In the genomic region with DNA sequence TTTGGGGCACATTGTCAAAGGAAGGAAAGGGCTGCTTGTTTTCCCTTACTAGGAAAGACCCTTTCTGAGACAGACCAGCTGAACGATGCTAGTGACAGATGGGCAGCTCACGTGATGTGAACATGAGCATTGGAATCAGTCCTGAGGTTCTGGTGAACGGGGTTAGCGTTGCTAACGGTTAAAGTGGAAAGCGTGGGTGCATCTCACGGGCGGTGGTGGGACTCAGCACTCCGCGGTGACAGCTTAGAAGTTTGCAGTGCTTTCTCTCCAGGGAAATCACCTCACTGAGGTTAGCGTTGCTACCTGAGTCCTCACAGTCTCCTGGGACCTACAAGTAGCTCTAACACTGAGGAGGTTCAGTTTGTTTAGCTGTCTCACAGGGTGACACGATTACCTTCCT, we compare ENCODE assay signal across 10 mouse cellular contexts. TPM values are rescaled to one million over a fixed set of nuclear protein-coding genes. Genes with fewer than 3 reads are reported as not detected.
DNase-seq lines count a peak whose midpoint lies in the region; ATAC-seq lines count a peak whose summit lies in the region.
"Had no signal": no experiment of that assay in that cellular context is flagged by ENCODE, and none has a peak within 500 bp of the region (broad histone marks: within the 10 kb centered on the region; RNA-seq: fewer than 3 reads in every experiment).

No protein-coding gene starts in this region.

- H3K27me3 ChIP-seq in embryonic facial prominence, embryonic 14.5 days (replicated peaks; ENCODE audit: control insufficient read depth, insufficient read depth, low read length), result no peaks in the 10 kb centered on the region
- no peaks in the 10 kb centered on the region for H3K27me3 ChIP-seq in embryonic facial prominence, embryonic 10.5 days (replicated peaks; ENCODE audit: low read depth, poor library complexity, severe bottlenecking)
- H3K27me3 ChIP-seq: lung, embryonic 15.5 days had no signal

- H3K9me3 ChIP-seq in embryonic facial prominence, embryonic 14.5 days (ENCODE audit: control insufficient read depth, low read length), result no peaks in the 10 kb centered on the region
- H3K9me3 ChIP-seq in embryonic facial prominence, embryonic 10.5 days, result no peaks in the 10 kb centered on the region
- H3K9me3 ChIP-seq: lung, embryonic 15.5 days had no signal

- peaks cover 10% of the 10 kb centered on the region; the same call in 1 of the 2 replicates for H3K4me1 ChIP-seq in embryonic facial prominence, embryonic 14.5 days (ENCODE audit: control insufficient read depth, insufficient read depth, low read length)
- peaks cover 18% of the 10 kb centered on the region for H3K4me1 ChIP-seq in embryonic facial prominence, embryonic 10.5 days

- H3K4me2 ChIP-seq in embryonic facial prominence, embryonic 14.5 days (ENCODE audit: low read depth, low read length), result no peak overlapping the region
- H3K4me2 ChIP-seq: lung, embryonic 15.5 days had no signal

- no peak overlapping the region for H3K4me3 ChIP-seq in embryonic facial prominence, embryonic 14.5 days (ENCODE audit: low read depth, low read length)
- no peak overlapping the region for H3K4me3 ChIP-seq in embryonic facial prominence, embryonic 10.5 days
- H3K4me3 ChIP-seq: lung, embryonic 15.5 days had no signal

- no peak for DNase-seq in embryonic facial prominence, embryonic 14.5 days (ENCODE audit: low spot score)
- no peak for DNase-seq in embryonic facial prominence, embryonic 10.5 days (ENCODE audit: low spot score)
- DNase-seq in brain, embryonic 18.5 days (ENCODE audit: low read depth, low spot score), result peak; percentile 28
- DNase-seq in frontal cortex, postnatal 36 days (ENCODE audit: low spot score in 2 of 2), result peak; percentile 36 to 64
- peak; percentile 34 for DNase-seq in left cerebral cortex, postnatal 4 days
- DNase-seq in urinary bladder, postnatal 36 days (ENCODE audit: low spot score in 2 of 2), result no peak
- DNase-seq in spleen, postnatal 4 days (ENCODE audit: low spot score in 2 of 2), result no peak
- DNase-seq in lung, postnatal 4 days, result no peak
- DNase-seq: gastrocnemius, postnatal 36 days had no signal

- H3K36me3 ChIP-seq in embryonic facial prominence, embryonic 14.5 days (ENCODE audit: control insufficient read depth, insufficient read depth, low read length), result peaks cover 13% of the 10 kb centered on the region; the same call in 1 of the 2 replicates
- H3K36me3 ChIP-seq in embryonic facial prominence, embryonic 10.5 days (replicated peaks), result peaks cover 14% of the 10 kb centered on the region
- H3K36me3 ChIP-seq: lung, embryonic 15.5 days had no signal

- WGBS in embryonic facial prominence, embryonic 14.5 days, result 76% methylated on average over 12 of the region's 12 CpGs
- 87% methylated on average over 12 of the region's 12 CpGs for WGBS in embryonic facial prominence, embryonic 10.5 days

- H3K9ac ChIP-seq in embryonic facial prominence, embryonic 14.5 days (ENCODE audit: low read depth, low read length), result no peak overlapping the region
- H3K9ac ChIP-seq: lung, embryonic 15.5 days had no signal

- H3K27ac ChIP-seq in embryonic facial prominence, embryonic 14.5 days (replicated peaks; ENCODE audit: low read depth, low read length), result no peak overlapping the region
- H3K27ac ChIP-seq in embryonic facial prominence, embryonic 10.5 days (replicated peaks), result no peak overlapping the region
- H3K27ac ChIP-seq: lung, embryonic 15.5 days had no signal

- intact Hi-C loops in left cerebral cortex, postnatal 4 days (cut with DNase I), result no loop called here

- ATAC-seq in embryonic facial prominence, embryonic 14.5 days (ENCODE audit: low read depth), result peak; percentile 78

RNA-seq across cellular contexts. Expression of a gene that starts 45.5 kb away (rescaled TPM):
- 15.8 and 18.7 TPM in 2 replicates for polyA plus RNA-seq in embryonic facial prominence, embryonic 14.5 days (2014; fragmentation: Nextera tagmentation; extraction: Ambion mirVana)
- 21.0 and 21.6 TPM in 2 replicates for polyA plus RNA-seq in embryonic facial prominence, embryonic 10.5 days (2016; fragmentation: Nextera tagmentation; extraction: Ambion mirVana)
- 10 to 100 TPM; 26.3 to 28.9 TPM for total RNA-seq in left cerebral cortex, postnatal 4 days (2021)

RNA-seq across cellular contexts. Expression of a gene that starts 45.6 kb away (rescaled TPM):
- polyA plus RNA-seq in embryonic facial prominence, embryonic 14.5 days (2014; fragmentation: Nextera tagmentation; extraction: Ambion mirVana), result 26.7 and 29.6 TPM in 2 replicates
- 25.1 and 28.1 TPM in 2 replicates for polyA plus RNA-seq in embryonic facial prominence, embryonic 10.5 days (2016; fragmentation: Nextera tagmentation; extraction: Ambion mirVana)
- total RNA-seq in left cerebral cortex, postnatal 4 days (2021), result 10 to 100 TPM; 28.1 to 28.2 TPM

Comparison
In these comparisons a context has a peak if more than half of its experiments do, and no peak if none do; other contexts are left out.
1. DNase-seq: peak in brain, embryonic 18.5 days (single experiment), frontal cortex, postnatal 36 days (2 of 2) and left cerebral cortex, postnatal 4 days (single experiment); none in embryonic facial prominence, embryonic 14.5 days (single experiment), embryonic facial prominence, embryonic 10.5 days (single experiment), urinary bladder, postnatal 36 days (0 of 2), spleen, postnatal 4 days (0 of 2) and lung, postnatal 4 days (0 of 2).